Mouse (Mus musculus): ENCODE results near the gene Plin1.

- no peak for TF ChIP-seq ZKSCAN1 (IDR thresholded peaks at IDR 0.05; ENCODE audit: borderline replicate concordance, low read depth, low read length)
- TF ChIP-seq CTCF (conservative IDR thresholded peaks at IDR 0.05 in 1 of 2, IDR thresholded peaks at IDR 0.05 in 1 of 2; ENCODE audit: low read depth in 2 of 2, low read length in 2 of 2), result no peak
- TF ChIP-seq GABPA (IDR thresholded peaks at IDR 0.05; ENCODE audit: insufficient replicate concordance, low read depth, low read length), result no peak
- TF ChIP-seq E2F4 (IDR thresholded peaks at IDR 0.05; ENCODE audit: insufficient replicate concordance, low read depth, low read length), result no peak
Measured at GRCm38 (mm10) chr7:79762106-79762505, 29.4 kb upstream of the Plin1 start.
